Mouse (Mus musculus) midbrain, embryonic 12.5 days (tissue): ENCODE data around the gene Hoxb5. TPM values are rescaled to one million over a fixed set of nuclear protein-coding genes. Genes with fewer than 3 reads are reported as not detected.

Experiments used
- ATAC-seq: fragments of 200-750 bp; cut with Nextera tagmentation; 2 replicates; pipeline ENCODE4 v1.8.0; 2017; ENCODE audit warnings: low read depth, moderate TSS enrichment, moderate library complexity; ENCODE audit not compliant: low FRiP score
- H3K27ac ChIP-seq: fragments of 300-500 bp; sonication (generic); replicated peaks from 2 replicates; pipeline ENCODE4 v1.5.1; 2016; ENCODE audit warnings: mild to moderate bottlenecking
- H3K27me3 ChIP-seq: fragments of 300-500 bp; sonication (generic); 2 replicates; pipeline ENCODE4 v1.6.1; 2016; ENCODE audit warnings: mild to moderate bottlenecking
- H3K36me3 ChIP-seq: fragments of 300-500 bp; sonication (generic); 2 replicates; pipeline ENCODE4 v1.6.1; 2016
- H3K4me1 ChIP-seq: fragments of 300-500 bp; sonication (generic); 2 replicates; pipeline ENCODE4 v1.6.1; 2016
- H3K4me2 ChIP-seq: fragments of 300-500 bp; sonication (generic); replicated peaks from 2 replicates; pipeline ENCODE4 v1.6.1; 2016; ENCODE audit warnings: mild to moderate bottlenecking, moderate library complexity
- H3K4me3 ChIP-seq: fragments of 300-500 bp; sonication (generic); 2 replicates; pipeline ENCODE4 v1.5.1; 2016; ENCODE audit warnings: mild to moderate bottlenecking
- H3K9ac ChIP-seq: fragments of 300-500 bp; sonication (generic); replicated peaks from 2 replicates; pipeline ENCODE4 v1.6.1; 2016; ENCODE audit warnings: mild to moderate bottlenecking, moderate library complexity
- H3K9me3 ChIP-seq: fragments of 300-500 bp; sonication (generic); 2 replicates; pipeline ENCODE4 v1.6.1; 2016; ENCODE audit warnings: mild to moderate bottlenecking
- WGBS: fragments of 180-500 bp; shearing (Covaris S2); methylation state at CpG from one replicate; pipeline ENCODE4 v1.1.7; 2016; 5-methylcytosine and 5-hydroxymethylcytosine counted together
- polyA plus RNA-seq: library from polyadenylated mRNA; unstranded; fragments of >200 nt; fragmentation: Nextera tagmentation; extraction: Ambion mirVana; gene quantifications from 2 replicates; pipeline ENCODE4 v1.2.1, GENCODE M21; 2016

Gene Hoxb5
- polyA plus RNA-seq, 1 experiment from 2014 or later = not detected

DNA sequence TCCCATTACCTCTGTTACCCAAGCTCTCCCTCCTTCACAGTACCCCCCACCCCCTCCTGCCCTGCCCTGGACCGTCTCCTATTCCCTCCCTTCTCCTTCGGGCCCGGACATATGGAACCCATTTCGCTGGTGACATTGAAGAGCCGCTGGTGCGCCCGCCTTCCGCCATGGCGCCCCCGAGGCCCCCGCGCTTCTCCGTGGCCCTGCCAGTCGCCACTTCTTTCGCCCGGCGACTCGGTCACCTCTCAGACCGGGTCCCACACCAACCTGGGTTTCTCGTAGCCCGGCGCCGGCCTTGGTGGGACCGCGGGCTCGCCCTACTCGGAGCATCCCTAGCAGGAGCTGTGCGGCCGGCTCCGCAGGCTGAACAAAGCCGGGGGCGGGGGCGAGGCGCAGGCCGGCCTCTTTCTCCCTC is 29.5 kb downstream of the Hoxb5 start:
- H3K4me2 ChIP-seq = no peak overlapping the region
- H3K27ac ChIP-seq = no peak overlapping the region
- 0 out of 2 replicates have a peak overlapping the region, but pooled peaks have one; percentile 9 for H3K4me3 ChIP-seq
- WGBS = under 1% methylated on average over 34 of the region's 35 CpGs
- 0 out of 2 replicates have a peak, but pooled peaks cover 3% of the 10 kb centered on the region for H3K4me1 ChIP-seq
- ATAC-seq = no peak
- H3K9ac ChIP-seq = no peak overlapping the region
- no peaks in the 10 kb centered on the region for H3K9me3 ChIP-seq
- no peaks in the 10 kb centered on the region for H3K36me3 ChIP-seq
- H3K27me3 ChIP-seq = peaks cover 100% of the 10 kb centered on the region

- no peak overlapping the region for H3K27ac ChIP-seq
- no peak overlapping the region for H3K9ac ChIP-seq
- WGBS = 3% methylated on average over 17 of the region's 17 CpGs
- H3K36me3 ChIP-seq = no peaks in the 10 kb centered on the region
- 0 out of 2 replicates have a peak, but pooled peaks cover 3% of the 10 kb centered on the region for H3K4me1 ChIP-seq
- no peaks in the 10 kb centered on the region for H3K9me3 ChIP-seq
- H3K27me3 ChIP-seq = peaks cover 100% of the 10 kb centered on the region
- H3K4me2 ChIP-seq = no peak overlapping the region
- ATAC-seq = no peak
- H3K4me3 ChIP-seq = no peak overlapping the region
Measured at GRCm38 (mm10) chr11:96333241-96334001, 30.3 kb downstream of the Hoxb5 start.

GRCm38 (mm10) chr11:96334002-96334364 is 30.8 kb downstream of the Hoxb5 start:
- Histone ChIP-seq H3K27ac (no peak overlapping the region), H3K4me1 (0 out of 2 replicates have a peak, but pooled peaks cover 3% of the 10 kb centered on the region), H3K9me3 (no peaks in the 10 kb centered on the region), H3K27me3 (peaks cover 100% of the 10 kb centered on the region), H3K4me2 (no peak overlapping the region), H3K36me3 (no peaks in the 10 kb centered on the region), H3K9ac (no peak overlapping the region), H3K4me3 (no peak overlapping the region)
- no peak for ATAC-seq
- WGBS = 0% methylated on average over 2 of the region's 2 CpGs

- H3K27ac ChIP-seq = no peak overlapping the region
- no peaks in the 10 kb centered on the region for H3K36me3 ChIP-seq
- no peak overlapping the region for H3K9ac ChIP-seq
- no peak overlapping the region for H3K4me3 ChIP-seq
- ATAC-seq = no peak
- WGBS = 28% methylated on average over 3 of the region's 3 CpGs
- peaks cover 100% of the 10 kb centered on the region for H3K27me3 ChIP-seq
- no peaks in the 10 kb centered on the region for H3K9me3 ChIP-seq
- H3K4me2 ChIP-seq = no peak overlapping the region
- H3K4me1 ChIP-seq = 0 out of 2 replicates have a peak, but pooled peaks cover 3% of the 10 kb centered on the region
Measured at GRCm38 (mm10) chr11:96334998-96335397, 31.9 kb downstream of the Hoxb5 start.

DNA sequence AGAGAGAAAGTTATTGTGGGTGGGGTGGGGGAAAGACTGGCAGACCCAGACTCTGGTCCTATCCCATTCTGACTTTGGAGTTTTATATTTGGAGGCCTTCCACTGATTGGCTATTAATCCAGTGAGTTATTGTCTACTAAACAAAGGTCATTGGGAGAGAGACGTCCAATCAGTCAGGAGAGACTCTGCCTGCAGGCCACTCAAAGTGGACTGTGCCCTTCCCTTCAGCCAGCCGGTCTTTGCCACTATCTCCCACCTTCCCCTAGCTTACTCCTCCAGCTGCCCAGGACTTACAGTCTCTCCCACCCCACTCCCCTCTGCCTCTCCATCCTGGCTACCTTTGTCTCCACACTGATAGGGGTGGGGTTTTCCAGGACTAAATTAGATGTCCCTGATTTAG is 33.5 kb downstream of the Hoxb5 start:
- Histone ChIP-seq H3K9me3 (no peaks in the 10 kb centered on the region), H3K4me2 (no peak overlapping the region), H3K4me1 (0 out of 2 replicates have a peak, but pooled peaks cover 3% of the 10 kb centered on the region), H3K27me3 (peaks cover 100% of the 10 kb centered on the region), H3K36me3 (no peaks in the 10 kb centered on the region), H3K9ac (no peak overlapping the region), H3K27ac (no peak overlapping the region), H3K4me3 (no peak overlapping the region)
- WGBS = 3% methylated on average over 2 of the region's 2 CpGs
- no peak for ATAC-seq

- Histone ChIP-seq H3K27ac (no peak overlapping the region), H3K9ac (no peak overlapping the region), H3K4me1 (0 out of 2 replicates have a peak, but pooled peaks cover 3% of the 10 kb centered on the region), H3K27me3 (peaks cover 100% of the 10 kb centered on the region), H3K9me3 (no peaks in the 10 kb centered on the region), H3K36me3 (no peaks in the 10 kb centered on the region), H3K4me3 (no peak overlapping the region), H3K4me2 (no peak overlapping the region)
- WGBS = 2% methylated on average over 6 of the region's 6 CpGs
- ATAC-seq = no peak
Measured at GRCm38 (mm10) chr11:96337026-96337425, 33.9 kb downstream of the Hoxb5 start.

DNA sequence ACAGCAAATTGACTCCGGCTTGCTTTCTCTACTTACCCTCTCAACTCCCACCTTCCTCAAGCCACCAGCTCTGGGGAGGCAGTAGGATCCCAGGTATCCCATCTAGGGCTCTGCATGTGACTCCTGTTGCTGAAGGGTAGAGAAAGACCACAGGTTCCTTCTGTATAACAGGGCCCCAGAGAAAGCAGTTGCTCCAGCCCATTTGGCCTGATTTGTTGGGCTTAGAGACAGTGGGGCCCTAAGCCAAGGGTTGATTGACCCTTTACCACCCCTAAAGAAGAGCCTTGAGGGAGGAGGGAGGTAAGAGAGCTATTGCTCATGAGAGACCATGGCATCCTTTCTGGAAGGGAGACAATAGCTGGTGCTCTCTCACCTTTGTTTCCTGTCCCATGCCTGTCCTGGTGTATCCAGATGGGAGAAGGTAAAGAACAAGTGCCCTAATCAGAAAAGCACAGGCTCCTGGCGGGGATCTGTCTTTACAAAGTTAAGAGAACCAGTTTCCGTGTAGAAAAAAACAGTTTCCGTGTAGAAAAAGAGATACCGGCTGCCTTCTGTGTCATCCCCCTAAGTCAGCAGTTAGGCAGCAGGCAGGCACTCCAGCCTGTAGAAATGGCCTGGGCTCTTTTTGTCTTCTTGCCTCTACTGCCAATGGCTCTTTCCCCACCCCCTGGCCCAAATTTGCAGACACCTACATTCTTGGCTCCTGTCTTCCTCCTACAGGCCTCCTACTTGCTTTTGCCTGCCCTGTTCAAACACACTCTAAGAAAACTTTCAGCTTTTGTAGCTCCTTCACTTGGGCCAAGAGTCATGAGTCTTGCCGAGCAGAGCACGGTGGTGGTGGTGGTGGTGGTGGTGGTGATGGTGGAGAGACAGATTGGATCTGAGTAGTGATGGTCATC is 36.1 kb downstream of the Hoxb5 start:
- Histone ChIP-seq H3K27ac (no peak overlapping the region), H3K4me3 (no peak overlapping the region), H3K36me3 (no peaks in the 10 kb centered on the region), H3K4me1 (no peaks in the 10 kb centered on the region), H3K9ac (no peak overlapping the region), H3K4me2 (no peak overlapping the region), H3K9me3 (no peaks in the 10 kb centered on the region), H3K27me3 (peaks cover 100% of the 10 kb centered on the region)
- ATAC-seq = no peak
- WGBS = 9% methylated on average over 7 of the region's 7 CpGs

DNA sequence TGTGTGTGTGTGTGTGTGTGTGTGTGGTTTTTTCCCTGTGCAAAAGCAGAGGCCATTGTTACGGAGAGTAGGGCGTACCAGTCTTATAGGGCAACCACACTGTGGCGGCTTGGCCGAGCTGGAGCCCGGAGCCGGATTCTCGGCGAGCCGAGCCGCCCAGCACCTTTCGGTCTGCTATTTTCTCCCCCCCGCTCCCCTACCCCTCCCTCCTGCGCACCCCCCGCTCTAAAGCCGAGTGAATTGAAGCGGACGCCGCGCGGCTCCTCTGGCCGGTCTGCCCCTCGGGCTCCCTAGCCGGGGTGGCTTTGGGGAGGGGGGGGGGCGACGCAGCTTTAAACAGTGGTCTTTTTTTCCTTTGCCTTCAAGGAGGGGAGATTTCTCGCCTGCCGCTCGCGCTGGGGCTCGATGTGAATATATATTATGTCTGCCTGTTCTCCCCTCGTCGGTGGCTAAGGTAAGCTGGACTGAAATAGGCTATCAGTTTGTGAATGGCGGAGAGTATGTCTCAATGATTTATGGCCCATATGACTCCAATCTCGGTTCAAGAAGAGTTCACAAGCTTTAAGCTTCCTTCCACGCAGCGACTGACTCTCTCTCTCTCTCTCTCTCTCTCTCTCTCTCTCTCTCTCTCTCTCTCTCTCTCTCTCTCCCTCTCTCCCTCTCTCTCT is 37.7 kb downstream of the Hoxb5 start:
- Histone ChIP-seq H3K9me3 (no peaks in the 10 kb centered on the region), H3K36me3 (no peaks in the 10 kb centered on the region), H3K9ac (no peak overlapping the region), H3K4me3 (no peak overlapping the region), H3K4me1 (peaks cover 5% of the 10 kb centered on the region; the same call in 1 of the 2 replicates), H3K27ac (no peak overlapping the region), H3K27me3 (peaks cover 100% of the 10 kb centered on the region), H3K4me2 (no peak overlapping the region)
- under 1% methylated on average over 30 of the region's 36 CpGs for WGBS
- ATAC-seq = no peak

DNA sequence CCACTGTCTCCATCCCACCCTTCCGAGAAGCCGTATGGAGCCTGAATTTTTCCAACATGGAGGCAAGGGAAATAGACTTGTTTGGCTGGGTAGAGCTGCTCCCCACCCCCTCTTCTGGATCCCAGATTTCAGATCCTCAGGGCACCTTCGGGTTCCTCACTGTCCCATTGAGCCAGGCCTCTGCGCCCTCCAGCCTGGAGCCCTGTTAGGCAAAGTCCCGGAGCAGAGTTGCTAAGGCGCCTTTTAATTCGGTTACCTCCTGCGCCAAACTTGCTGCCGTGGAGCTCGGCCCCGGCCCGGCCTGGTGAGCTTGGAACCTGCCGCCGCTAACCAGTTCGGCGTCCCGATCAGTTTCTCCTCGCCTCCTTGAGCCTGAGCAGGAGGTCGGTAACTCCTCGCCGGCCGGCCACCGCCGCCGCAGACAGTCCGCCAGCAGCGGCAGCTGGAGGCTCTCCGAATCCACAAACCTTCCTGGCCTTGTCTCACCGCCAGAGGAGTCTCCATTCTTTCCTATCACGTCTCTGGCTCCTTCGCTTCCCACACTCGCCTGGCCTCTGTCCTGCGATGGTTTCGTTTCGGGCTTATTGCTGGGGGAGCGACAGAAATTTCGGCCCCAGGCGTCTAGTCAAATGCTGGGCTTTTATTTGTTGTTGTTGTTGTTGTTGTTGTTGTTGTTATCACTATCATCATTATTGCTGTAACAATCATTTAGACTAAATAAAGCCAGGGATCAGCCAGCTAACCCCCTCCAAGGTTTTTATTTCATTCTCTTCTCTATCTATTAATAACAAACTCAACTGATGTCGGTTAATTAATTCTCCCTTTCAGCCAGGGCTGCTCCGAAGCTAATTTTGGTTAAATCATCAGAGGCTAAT is 38.8 kb downstream of the Hoxb5 start:
- peaks cover 100% of the 10 kb centered on the region for H3K27me3 ChIP-seq
- H3K4me3 ChIP-seq = no peak overlapping the region
- H3K27ac ChIP-seq = no peak overlapping the region
- WGBS = 1% methylated on average over 40 of the region's 40 CpGs
- no peak overlapping the region for H3K9ac ChIP-seq
- H3K9me3 ChIP-seq = no peaks in the 10 kb centered on the region
- H3K36me3 ChIP-seq = no peaks in the 10 kb centered on the region
- no peak for ATAC-seq
- peaks cover 7% of the 10 kb centered on the region; the same call in 1 of the 2 replicates for H3K4me1 ChIP-seq
- H3K4me2 ChIP-seq = no peak overlapping the region

DNA sequence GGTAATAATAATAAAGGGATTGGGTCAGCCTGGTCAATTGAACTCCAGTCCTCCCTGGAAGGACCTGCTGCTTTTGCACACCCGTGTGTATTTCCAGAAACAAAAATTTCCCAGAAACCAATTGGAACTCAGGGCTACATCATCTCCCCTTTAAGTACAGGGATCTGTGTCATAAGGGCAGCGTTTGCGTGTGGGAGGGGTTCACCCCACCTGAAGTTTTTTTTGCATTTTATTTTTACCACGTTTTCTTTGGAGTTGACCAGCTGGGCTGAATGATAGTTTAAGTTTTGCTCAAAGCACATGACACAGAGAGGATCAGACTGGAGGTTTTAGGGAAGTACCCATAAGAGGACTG is 39.4 kb downstream of the Hoxb5 start:
- H3K9ac ChIP-seq = no peak overlapping the region
- 1% methylated on average over 4 of the region's 4 CpGs for WGBS
- no peak for ATAC-seq

DNA sequence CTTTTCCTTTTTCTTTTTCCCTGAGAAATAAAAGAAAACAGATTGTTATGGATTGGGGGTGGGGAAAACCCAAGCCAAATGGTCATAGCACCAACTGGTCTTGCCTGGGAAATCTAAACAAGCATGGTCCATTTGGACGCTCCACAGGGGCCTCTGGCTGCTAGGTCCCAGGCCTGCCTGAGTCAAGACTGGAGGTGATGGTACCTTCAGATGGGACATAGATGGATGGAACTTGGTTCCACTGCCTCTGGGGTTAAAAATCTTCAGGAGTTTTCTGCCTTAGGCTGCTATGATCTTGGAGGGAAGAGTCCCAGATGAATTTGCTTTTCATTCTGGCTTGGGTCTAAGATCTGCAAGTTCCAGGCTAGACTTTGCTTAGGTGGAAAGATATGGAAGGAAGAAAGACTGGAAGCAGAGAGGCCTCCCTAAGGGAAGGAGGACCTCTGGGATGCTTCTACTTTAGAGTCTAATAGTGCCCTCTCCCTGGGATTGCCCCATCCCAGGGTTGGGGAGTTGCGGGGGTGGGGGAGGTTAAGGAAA is 40.1 kb downstream of the Hoxb5 start:
- Histone ChIP-seq H3K27ac (no peak overlapping the region), H3K9ac (no peak overlapping the region), H3K4me2 (no peak overlapping the region), H3K4me3 (no peak overlapping the region), H3K4me1 (peaks cover 7% of the 10 kb centered on the region; the same call in 1 of the 2 replicates), H3K27me3 (peaks cover 97% of the 10 kb centered on the region), H3K36me3 (no peaks in the 10 kb centered on the region), H3K9me3 (no peaks in the 10 kb centered on the region)
- 5% methylated on average over 2 of the region's 2 CpGs for WGBS
- ATAC-seq = no peak

More for the DNA sequence above, 39.4 kb downstream of the Hoxb5 start:
- no peak overlapping the region for H3K4me3 ChIP-seq
- peaks cover 7% of the 10 kb centered on the region; the same call in 1 of the 2 replicates for H3K4me1 ChIP-seq
- peaks cover 98% of the 10 kb centered on the region for H3K27me3 ChIP-seq
- no peak overlapping the region for H3K27ac ChIP-seq
- H3K9me3 ChIP-seq = no peaks in the 10 kb centered on the region
- no peak overlapping the region for H3K4me2 ChIP-seq
- no peaks in the 10 kb centered on the region for H3K36me3 ChIP-seq
